32 mouse cellular contexts compared by ENCODE assay signal in the genomic region with DNA sequence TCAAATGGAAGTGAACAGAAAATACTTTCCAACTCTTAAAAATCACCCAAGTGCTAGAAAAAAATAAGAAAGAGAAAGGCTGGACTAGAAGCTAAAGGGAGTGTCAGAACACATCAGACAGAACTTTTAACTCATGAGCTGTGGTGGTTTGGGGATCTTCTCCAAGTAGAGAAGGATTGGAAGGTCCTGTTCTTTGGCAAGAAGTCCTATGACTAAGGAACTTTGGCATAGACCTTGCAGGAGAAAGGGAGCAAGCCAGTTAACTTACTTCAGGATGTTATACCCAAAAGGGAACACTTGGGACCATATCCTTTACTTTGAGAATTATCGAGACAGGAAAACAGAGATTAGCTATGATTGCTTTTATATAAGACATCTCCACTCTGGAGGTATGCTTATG. TPM values are rescaled to one million over a fixed set of nuclear protein-coding genes. Genes with fewer than 3 reads are reported as not detected.
A peak's percentile ranks its signal among the peaks of the same experiment; 100 is the strongest.
DNase-seq lines count a peak whose midpoint lies in the region; ATAC-seq lines count a peak whose summit lies in the region.
"Had no signal": no experiment of that assay in that cellular context is flagged by ENCODE, and none has a peak within 500 bp of the region (broad histone marks: within the 10 kb centered on the region; RNA-seq: fewer than 3 reads in every experiment).

No protein-coding gene starts in this region.

- no peak overlapping the region for H3K4me2 ChIP-seq in hindbrain, embryonic 16.5 days (ENCODE audit: low read length)
- H3K4me2 ChIP-seq: embryonic facial prominence, embryonic 13.5 days; heart, embryonic 12.5 days; heart, embryonic 15.5 days; hindbrain, embryonic 12.5 days; hindbrain, embryonic 15.5 days; intestine, embryonic 15.5 days had no signal

- H3K9ac ChIP-seq in hindbrain, embryonic 16.5 days (ENCODE audit: low read depth, low read length), result no peak overlapping the region
- H3K9ac ChIP-seq: embryonic facial prominence, embryonic 13.5 days; forebrain, postnatal 0 days; heart, embryonic 12.5 days; heart, embryonic 15.5 days; hindbrain, embryonic 12.5 days; hindbrain, embryonic 15.5 days; intestine, embryonic 15.5 days had no signal

- intact Hi-C loops in heart, postnatal 10 days (cut with DNase I), result no loop called here

- H3K27me3 ChIP-seq in hindbrain, embryonic 16.5 days (replicated peaks; ENCODE audit: control insufficient read depth, insufficient read depth, low read length), result no peaks in the 10 kb centered on the region
- H3K27me3 ChIP-seq: CH12.LX; embryonic facial prominence, embryonic 13.5 days; heart, embryonic 12.5 days; heart, embryonic 15.5 days; hindbrain, embryonic 12.5 days; hindbrain, embryonic 15.5 days; intestine, embryonic 15.5 days had no signal

- peak; percentile 65 for DNase-seq in heart, adult 8-10 months (ENCODE audit: low spot score)
- no peak for DNase-seq in heart, postnatal 10 days
- peak; percentile 91 for DNase-seq in NIH3T3 (ENCODE audit: low read depth)
- DNase-seq in skeletal muscle tissue, adult 2 months (ENCODE audit: low read depth, low spot score), result peak; percentile 62
- DNase-seq in lung, postnatal 14 days, result no peak
- DNase-seq: adrenal gland, adult 8-10 months; adrenal gland, postnatal 25 days; B cell, adult 2 months; cerebellum, adult 11-12 months; cerebellum, adult 8-10 months; cerebellum, postnatal 10 days; cerebellum, postnatal 36 days; embryo, embryonic 11 days; forebrain, postnatal 0 days; gastrocnemius, postnatal 36 days; heart, postnatal 14 days; kidney, adult 18-20 months had no signal

- no peak overlapping the region for H3K4me3 ChIP-seq in hindbrain, embryonic 16.5 days (ENCODE audit: low read length)
- H3K4me3 ChIP-seq: embryonic facial prominence, embryonic 10.5 days; embryonic facial prominence, embryonic 13.5 days; erythroblast, embryonic 14.5 days; heart, embryonic 12.5 days; heart, embryonic 15.5 days; hindbrain, embryonic 12.5 days; hindbrain, embryonic 15.5 days; intestine, embryonic 15.5 days had no signal

- H3K36me3 ChIP-seq in hindbrain, embryonic 16.5 days (ENCODE audit: control insufficient read depth, insufficient read depth, low read length), result no peaks in the 10 kb centered on the region
- H3K36me3 ChIP-seq: embryonic facial prominence, embryonic 10.5 days; embryonic facial prominence, embryonic 13.5 days; G1E; heart, embryonic 12.5 days; heart, embryonic 15.5 days; hindbrain, embryonic 12.5 days; hindbrain, embryonic 15.5 days; intestine, embryonic 15.5 days had no signal

- no peaks in the 10 kb centered on the region for H3K9me3 ChIP-seq in hindbrain, embryonic 16.5 days (ENCODE audit: control insufficient read depth, low read length)
- H3K9me3 ChIP-seq: embryonic facial prominence, embryonic 10.5 days; embryonic facial prominence, embryonic 13.5 days; G1E; heart, embryonic 12.5 days; heart, embryonic 15.5 days; hindbrain, embryonic 12.5 days; hindbrain, embryonic 15.5 days; intestine, embryonic 15.5 days had no signal

- ATAC-seq in hindbrain, embryonic 16.5 days, result no peak
- ATAC-seq: forebrain, embryonic 14.5 days; forebrain, postnatal 0 days; intestine, embryonic 15.5 days had no signal

- no peaks in the 10 kb centered on the region for H3K4me1 ChIP-seq in hindbrain, embryonic 16.5 days (ENCODE audit: control insufficient read depth, insufficient read depth, low read depth, low read length)
- H3K4me1 ChIP-seq: embryonic facial prominence, embryonic 13.5 days; heart, embryonic 12.5 days; heart, embryonic 15.5 days; hindbrain, embryonic 12.5 days; hindbrain, embryonic 15.5 days; intestine, embryonic 15.5 days had no signal

- no peak overlapping the region for H3K27ac ChIP-seq in hindbrain, embryonic 16.5 days (ENCODE audit: low read depth, low read length)
- H3K27ac ChIP-seq: embryonic facial prominence, embryonic 10.5 days; embryonic facial prominence, embryonic 13.5 days; heart, embryonic 15.5 days; hindbrain, embryonic 12.5 days; hindbrain, embryonic 15.5 days; intestine, embryonic 15.5 days had no signal

- WGBS in hindbrain, embryonic 16.5 days, result 93% methylated on average over 1 of the region's 1 CpGs

RNA-seq across cellular contexts. Expression of a gene that starts 7.0 kb away (rescaled TPM):
- 1 to 10 TPM in 1 of 4 experiments, under 1 TPM in 3; 0.19 to 1.9 (median 0.39) TPM for total RNA-seq in heart, adult 8-10 months (2022)
- 1 to 10 TPM; 1.7 to 1.9 TPM for total RNA-seq in heart, postnatal 10 days (2021)
- not detected in 2 replicates for polyA plus RNA-seq in hindbrain, embryonic 16.5 days (2015; fragmentation: Nextera tagmentation; extraction: Ambion mirVana)
- total RNA-seq: adrenal gland, postnatal 25 days; forebrain, postnatal 0 days; gastrocnemius, postnatal 36 days had no signal
- polyA plus RNA-seq: cortical plate, adult 2 months; embryonic facial prominence, embryonic 10.5 days; embryonic facial prominence, embryonic 13.5 days; erythroblast, embryonic 14.5 days; forebrain, embryonic 11.5 days; forebrain, embryonic 14.5 days; forebrain, postnatal 0 days; G1E; heart, embryonic 12.5 days; hindbrain, embryonic 12.5 days; hindbrain, embryonic 15.5 days had no signal

RNA-seq across cellular contexts. Expression of a gene that starts 42.8 kb away (rescaled TPM):
- total RNA-seq in heart, adult 8-10 months (2022), result under 1 TPM in 1 of 4 experiments, not detected in 3; 0.20 TPM
- total RNA-seq in heart, postnatal 10 days (2021), result under 1 TPM; 0.10 to 0.17 TPM
- polyA plus RNA-seq in hindbrain, embryonic 16.5 days (2015; fragmentation: Nextera tagmentation; extraction: Ambion mirVana), result 0.04 and 0.08 TPM in 2 replicates
- total RNA-seq: gastrocnemius, adult 8-10 months; gastrocnemius, postnatal 36 days had no signal
- polyA plus RNA-seq: G1E; hindbrain, embryonic 15.5 days had no signal

RNA-seq across cellular contexts. Expression of a gene that starts 43.0 kb away (rescaled TPM):
- total RNA-seq in heart, adult 8-10 months (2022), result 1 to 10 TPM in 1 of 4 experiments, under 1 TPM in 3; 0.37 to 1.6 (median 0.87) TPM
- total RNA-seq in heart, postnatal 10 days (2021), result 1 to 10 TPM in 1 of 2 experiments, under 1 TPM in 1; 0.60 to 1.4 TPM
- 0.04 and 0.08 TPM in 2 replicates for polyA plus RNA-seq in hindbrain, embryonic 16.5 days (2015; fragmentation: Nextera tagmentation; extraction: Ambion mirVana)
- polyA plus RNA-seq: forebrain, embryonic 14.5 days; hindbrain, embryonic 15.5 days had no signal

Comparison
In these comparisons a context has a peak if more than half of its experiments do, and no peak if none do; other contexts are left out.
1. DNase-seq: peak in heart, adult 8-10 months (single experiment), NIH3T3 (single experiment) and skeletal muscle tissue, adult 2 months (single experiment); none in heart, postnatal 10 days (0 of 2) and lung, postnatal 14 days (single experiment).